ENCODE assay signal across 35 mouse cellular contexts in genomic region chr1:179832710-179833240, GRCm38 (mm10). TPM values are rescaled to one million over a fixed set of nuclear protein-coding genes. Genes with fewer than 3 reads are reported as not detected.
"Had no signal": no experiment of that assay in that cellular context is flagged by ENCODE, and none has a peak within 500 bp of the region (broad histone marks: within the 10 kb centered on the region; RNA-seq: fewer than 3 reads in every experiment).

No protein-coding gene starts in this region.

- ATAC-seq: hindbrain, postnatal 0 days; intestine, embryonic 16.5 days had no signal

- DNase-seq: gastrocnemius, adult 2 months; gastrocnemius, postnatal 10 days; gastrocnemius, postnatal 25 days; heart, adult 18-20 months; heart, postnatal 10 days; kidney, adult 11 months; kidney, adult 2 months; kidney, adult 9 months; kidney, postnatal 14 days; kidney, postnatal 36 days; layer of hippocampus, adult 9-11 months; liver; liver, embryonic 13.5 days had no signal

- H3K4me2 ChIP-seq: heart, embryonic 12.5 days; hindbrain, embryonic 13.5 days; hindbrain, embryonic 15.5 days; kidney, embryonic 15.5 days; limb, embryonic 12.5 days; liver, embryonic 13.5 days had no signal

- H3K27ac ChIP-seq: gastrocnemius, adult 2 months; heart, embryonic 10.5 days; hindbrain, embryonic 13.5 days; hindbrain, embryonic 15.5 days; hindbrain, postnatal 0 days; kidney, embryonic 15.5 days; kidney, postnatal 0 days; left cerebral cortex, adult 2 months; limb, embryonic 10.5 days; limb, embryonic 12.5 days; liver, embryonic 13.5 days had no signal

- H3K9me3 ChIP-seq: heart, embryonic 10.5 days; hindbrain, embryonic 15.5 days; limb, embryonic 10.5 days; liver, embryonic 13.5 days had no signal

- H3K9ac ChIP-seq: heart, embryonic 12.5 days; hindbrain, embryonic 13.5 days; hindbrain, embryonic 15.5 days; kidney, embryonic 15.5 days; limb, embryonic 12.5 days; liver, embryonic 13.5 days had no signal

- H3K4me3 ChIP-seq: gastrocnemius, adult 2 months; heart, embryonic 10.5 days; heart, embryonic 12.5 days; hindbrain, embryonic 13.5 days; hindbrain, embryonic 15.5 days; kidney, embryonic 15.5 days; left cerebral cortex, adult 2 months; limb, embryonic 10.5 days; limb, embryonic 12.5 days; liver, embryonic 13.5 days had no signal

- H3K4me1 ChIP-seq: heart, embryonic 10.5 days; heart, embryonic 12.5 days; hindbrain, embryonic 13.5 days; hindbrain, embryonic 15.5 days; limb, embryonic 12.5 days had no signal

- H3K36me3 ChIP-seq: heart, embryonic 10.5 days; heart, embryonic 12.5 days; hindbrain, embryonic 13.5 days; hindbrain, embryonic 15.5 days; kidney, embryonic 15.5 days; limb, embryonic 10.5 days; limb, embryonic 12.5 days had no signal

- H3K27me3 ChIP-seq: heart, embryonic 12.5 days; hindbrain, embryonic 13.5 days; hindbrain, embryonic 15.5 days; kidney, embryonic 15.5 days; limb, embryonic 12.5 days; liver, embryonic 13.5 days had no signal

RNA-seq across cellular contexts. Expression of gene Gm10518, which starts 29.6 kb away (rescaled TPM):
- total RNA-seq: gastrocnemius, adult 2 months; gastrocnemius, postnatal 10 days; gastrocnemius, postnatal 25 days; gastrocnemius, postnatal 4 days; heart, adult 18-20 months; heart, adult 8-10 months; heart, postnatal 10 days; heart, postnatal 25 days; layer of hippocampus, adult 18-20 months; layer of hippocampus, postnatal 14 days; left cerebral cortex, postnatal 14 days; left cerebral cortex, postnatal 36 days had no signal
- polyA plus RNA-seq: frontal cortex, adult 2 months; heart, embryonic 12.5 days; heart, embryonic 16.5 days; hindbrain, embryonic 13.5 days; intestine, embryonic 16.5 days; kidney, adult 2 months; kidney, embryonic 15.5 days; kidney, postnatal 0 days; large intestine, adult 2 months; limb, embryonic 14.5 days had no signal
